Mouse (Mus musculus) hindbrain, postnatal 0 days (tissue): ENCODE results near the gene Mrpl12. TPM values are rescaled to one million over a fixed set of nuclear protein-coding genes. Genes with fewer than 3 reads are reported as not detected.
A peak's percentile ranks its signal among the peaks of the same experiment; 100 is the strongest.
"Not testable (repeated sequence)": the region's sequence is repeated elsewhere in the genome, so short reads cannot be mapped to it uniquely, and the experiment has no call there.

Experiments
- ATAC-seq: fragments of 200-750 bp; cut with Nextera tagmentation; 2 replicates; pipeline ENCODE4 v1.8.0; 2017; ENCODE audit warnings: mild to moderate bottlenecking, moderate TSS enrichment, moderate library complexity
- DNase-seq: peaks from one replicate; pipeline ENCODE4 v3.0.0-alpha.2; 2015; ENCODE audit warnings: low spot score
- H3K27ac ChIP-seq: fragments of 300-500 bp; sonication (generic); 2 replicates; pipeline ENCODE4 v1.5.1; 2014; ENCODE audit warnings: mild to moderate bottlenecking
- H3K27me3 ChIP-seq: fragments of 300-500 bp; sonication (generic); 2 replicates; pipeline ENCODE4 v1.6.1; 2014; ENCODE audit warnings: low read length, mixed read lengths; ENCODE audit not compliant: insufficient read depth
- H3K36me3 ChIP-seq: fragments of 300-500 bp; sonication (generic); 2 replicates; pipeline ENCODE4 v1.6.1; 2014; ENCODE audit warnings: low read length, mixed read lengths; ENCODE audit not compliant: insufficient read depth
- H3K4me1 ChIP-seq: fragments of 300-500 bp; sonication (generic); 2 replicates; pipeline ENCODE4 v1.6.1; 2014; ENCODE audit warnings: antibody characterized with exemption, low read length, mixed read lengths; ENCODE audit not compliant: insufficient read depth
- H3K4me2 ChIP-seq: fragments of 300-500 bp; sonication (generic); 2 replicates; pipeline ENCODE4 v1.6.1; 2014; ENCODE audit warnings: low read depth, mild to moderate bottlenecking, low read length, moderate library complexity, mixed read lengths
- H3K4me3 ChIP-seq: fragments of 300-500 bp; sonication (generic); 2 replicates; pipeline ENCODE4 v1.5.1; 2014; ENCODE audit warnings: low read length
- H3K9ac ChIP-seq: fragments of 300-500 bp; sonication (generic); replicated peaks from 2 replicates; pipeline ENCODE4 v1.6.1; 2014; ENCODE audit warnings: mild to moderate bottlenecking, low read length, moderate library complexity, mixed read lengths
- H3K9me3 ChIP-seq: fragments of 300-500 bp; sonication (generic); 2 replicates; pipeline ENCODE4 v1.6.1; 2016; ENCODE audit warnings: low read length, mixed read lengths
- CTCF ChIP-seq: IDR thresholded peaks from 2 replicates; pipeline ENCODE4 v1.5.1; 2016; ENCODE audit warnings: antibody characterized with exemption, control low read depth, low read depth
- WGBS: fragments of 180-500 bp; shearing (Covaris S2); extraction: QIAGEN DNeasy Blood & Tissue Kit; methylation state at CpG from one replicate; pipeline ENCODE4 v1.1.7; 2014; 5-methylcytosine and 5-hydroxymethylcytosine counted together
- polyA plus RNA-seq: library from polyadenylated mRNA; unstranded; fragments of >200 nt; fragmentation: Nextera tagmentation; extraction: Ambion mirVana; gene quantifications from 2 replicates; pipeline ENCODE4 v1.2.1, GENCODE M21; 2015
- total RNA-seq: library from RNA; depleted of rRNA; stranded (reverse); fragments of >200 nt; gene quantifications from 2 replicates; pipeline ENCODE4 v1.2.3, GENCODE M21; 2014

Mrpl12 gene
- total and polyA plus RNA-seq, 2 experiments from 2014 or later, result 52.4 to 155 TPM

DNA sequence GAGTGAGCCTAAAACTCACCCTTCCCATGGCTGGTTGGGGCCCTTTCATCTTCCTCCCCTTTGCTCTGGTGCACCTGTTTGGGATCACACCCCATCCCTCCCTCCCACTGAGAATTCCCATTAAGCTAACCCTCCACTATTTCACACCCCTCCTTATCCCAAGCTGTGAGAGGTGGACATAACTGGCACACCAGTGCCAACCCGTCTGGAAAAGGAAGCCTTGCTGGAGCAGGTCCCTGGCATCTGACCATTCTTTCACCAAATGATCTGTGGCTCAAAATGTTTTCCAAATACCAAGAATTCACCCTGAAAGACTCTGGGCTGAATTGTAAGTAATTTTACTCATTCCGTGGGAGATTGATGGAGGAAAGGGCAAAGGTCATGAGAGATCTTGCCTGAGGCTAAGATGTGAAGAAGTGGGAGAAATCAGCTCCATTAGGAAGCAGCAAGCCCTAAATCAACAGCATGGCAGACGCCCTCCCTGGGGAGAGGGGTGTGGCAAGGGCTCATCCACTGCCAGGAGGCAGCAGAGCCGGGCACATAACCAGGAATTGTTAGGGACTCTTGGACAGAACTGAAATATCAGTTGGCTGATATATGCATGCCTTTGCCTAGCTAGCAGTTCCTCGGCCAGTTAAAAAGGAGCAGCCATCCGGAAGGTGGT lies 28.5 kb downstream of the Mrpl12 start:
- H3K27ac ChIP-seq, result no peak overlapping the region
- no peak overlapping the region for H3K9ac ChIP-seq
- H3K4me2 ChIP-seq, result no peak overlapping the region
- ATAC-seq, result no peak
- no peaks in the 10 kb centered on the region for H3K36me3 ChIP-seq
- no peak for TF ChIP-seq CTCF
- WGBS, result 33% methylated on average over 6 of the region's 6 CpGs
- no peak overlapping the region for H3K4me3 ChIP-seq
- peak; percentile 65 for DNase-seq
- H3K27me3 ChIP-seq, result no peaks in the 10 kb centered on the region
- H3K4me1 ChIP-seq, result no peaks in the 10 kb centered on the region
- H3K9me3 ChIP-seq, result no peaks in the 10 kb centered on the region

DNA sequence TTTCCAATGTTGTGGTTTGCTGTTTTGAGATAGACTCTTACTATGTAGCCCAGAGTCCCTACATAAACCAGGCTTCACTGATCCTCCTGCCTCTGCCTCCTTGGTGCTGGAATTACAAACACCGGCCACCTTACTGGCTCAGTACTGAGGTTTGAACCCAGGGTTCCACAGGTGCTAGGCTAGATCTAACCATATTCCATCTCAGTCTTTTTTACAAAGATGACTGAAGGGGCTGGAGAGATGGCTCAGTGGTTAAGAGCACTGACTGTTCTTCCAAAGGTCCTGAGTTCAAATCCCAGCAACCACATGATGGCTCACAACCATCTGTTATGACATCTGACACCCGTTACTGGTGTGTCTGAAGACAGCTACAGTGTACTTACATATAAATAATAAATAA lies 29.8 kb downstream of the Mrpl12 start:
- not testable (repeated sequence) for H3K4me3 ChIP-seq, H3K36me3 ChIP-seq, H3K9ac ChIP-seq, H3K27me3 ChIP-seq, H3K4me1 ChIP-seq, H3K4me2 ChIP-seq, ATAC-seq, H3K27ac ChIP-seq, DNase-seq, H3K9me3 ChIP-seq
- 93% methylated on average over 2 of the region's 2 CpGs for WGBS

DNA sequence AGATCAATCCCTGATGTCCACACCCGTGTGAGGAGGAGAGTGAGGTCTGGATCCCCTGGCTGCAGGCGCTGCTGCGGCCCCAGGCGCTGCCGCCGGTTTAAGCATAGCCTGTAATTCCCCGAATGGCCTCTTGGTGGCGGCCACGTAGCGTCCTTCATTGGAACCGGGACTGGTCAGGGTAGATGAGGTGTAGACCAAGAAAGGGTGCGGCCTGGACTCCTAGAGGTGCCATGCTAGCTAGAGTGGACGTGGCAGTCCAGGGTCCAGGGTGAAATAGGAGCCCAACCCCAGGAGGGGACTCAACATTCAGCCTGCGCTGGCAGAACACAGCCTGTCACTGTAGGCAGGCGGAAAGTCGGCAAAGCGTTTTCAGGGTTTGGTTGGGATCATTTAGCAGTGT lies 31.2 kb downstream of the Mrpl12 start:
- WGBS, result 17% methylated on average over 17 of the region's 17 CpGs
- H3K27me3 ChIP-seq, result no peaks in the 10 kb centered on the region
- no peak overlapping the region for H3K9ac ChIP-seq

DNA sequence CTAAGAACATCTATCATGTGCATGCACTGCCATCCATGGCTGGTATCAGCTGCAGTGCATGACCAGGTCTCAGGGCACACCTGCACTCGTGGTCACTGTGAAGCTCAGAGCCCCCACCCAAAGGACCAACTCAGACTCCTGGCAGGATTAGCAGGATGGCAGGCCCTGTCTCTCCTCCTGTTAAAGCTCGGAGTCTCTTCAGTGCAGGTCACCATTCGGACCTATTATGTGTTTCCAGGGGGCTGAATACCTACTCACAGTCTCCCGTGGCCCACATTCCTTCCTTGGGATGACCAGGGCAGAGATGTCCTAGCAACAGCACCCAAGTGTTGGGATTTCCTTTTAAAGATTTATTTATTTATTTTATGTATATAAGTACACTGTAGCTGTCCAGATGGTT lies 32.7 kb downstream of the Mrpl12 start:
- H3K9ac ChIP-seq, result no peak overlapping the region
- DNase-seq, result no peak
- no peak overlapping the region for H3K4me3 ChIP-seq
- no peak for TF ChIP-seq CTCF
- ATAC-seq, result no peak
- H3K4me1 ChIP-seq, result no peaks in the 10 kb centered on the region
- no peaks in the 10 kb centered on the region for H3K27me3 ChIP-seq
- no peaks in the 10 kb centered on the region for H3K9me3 ChIP-seq
- no peak overlapping the region for H3K4me2 ChIP-seq
- WGBS, result 72% methylated on average over 4 of the region's 4 CpGs
- no peaks in the 10 kb centered on the region for H3K36me3 ChIP-seq
- H3K27ac ChIP-seq, result no peak overlapping the region

More for the DNA sequence above, 31.2 kb downstream of the Mrpl12 start:
- Histone ChIP-seq H3K4me1 (no peaks in the 10 kb centered on the region), H3K4me3 (no peak overlapping the region), H3K27ac (no peak overlapping the region), H3K4me2 (no peak overlapping the region), H3K9me3 (no peaks in the 10 kb centered on the region), H3K36me3 (no peaks in the 10 kb centered on the region)
- peak; percentile 99 for TF ChIP-seq CTCF
- DNase-seq (peak; percentile 86), ATAC-seq (peak; percentile 73; the same call in 1 of the 2 replicates)

DNA sequence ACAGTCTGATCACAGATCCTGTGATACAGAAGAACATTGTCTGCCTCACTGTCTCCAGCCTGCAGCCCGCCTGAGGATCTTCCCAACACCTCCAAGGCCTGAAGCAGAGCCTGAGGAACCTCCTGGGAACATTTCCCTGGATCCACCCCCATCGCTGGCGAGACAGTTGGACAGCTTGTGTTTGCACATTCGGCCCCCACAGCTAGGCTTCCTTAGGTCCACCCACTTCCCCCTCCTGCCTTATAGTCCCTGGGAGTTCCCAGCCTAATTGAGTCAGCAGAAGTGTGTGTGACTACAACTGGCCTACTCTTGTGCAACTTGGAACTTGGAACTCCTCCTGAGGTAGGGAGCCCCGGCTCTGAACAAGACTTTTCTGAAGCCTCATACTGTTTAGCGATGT lies 33.6 kb downstream of the Mrpl12 start:
- no peak for TF ChIP-seq CTCF
- Histone ChIP-seq H3K36me3 (no peaks in the 10 kb centered on the region), H3K27me3 (no peaks in the 10 kb centered on the region), H3K4me2 (no peak overlapping the region), H3K27ac (no peak overlapping the region), H3K4me1 (no peaks in the 10 kb centered on the region), H3K9ac (no peak overlapping the region), H3K9me3 (no peaks in the 10 kb centered on the region), H3K4me3 (no peak overlapping the region)
- no peak for DNase-seq
- no peak for ATAC-seq
- WGBS, result 51% methylated on average over 6 of the region's 6 CpGs

DNA sequence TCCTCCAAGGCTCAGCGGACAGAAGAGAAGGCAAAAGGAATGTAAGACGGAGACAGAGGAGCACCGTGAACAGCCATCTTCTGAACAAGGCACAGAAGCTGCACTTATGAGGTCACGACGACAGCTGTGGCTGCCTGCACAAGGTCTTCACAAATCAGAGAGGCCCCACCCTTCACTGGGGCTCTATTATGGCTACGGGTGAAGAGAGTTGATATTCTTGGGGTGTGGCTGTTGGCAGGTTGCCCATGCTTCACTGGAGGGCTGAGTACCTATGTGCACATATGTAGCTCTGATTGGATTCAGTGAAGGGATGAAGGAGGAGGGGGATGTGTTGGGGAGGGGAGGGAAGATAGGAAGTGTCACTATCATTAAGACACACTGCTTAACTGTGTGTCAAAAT lies 34.1 kb downstream of the Mrpl12 start:
- no peak overlapping the region for H3K4me2 ChIP-seq
- no peaks in the 10 kb centered on the region for H3K9me3 ChIP-seq
- WGBS, result 70% methylated on average over 6 of the region's 6 CpGs
- no peaks in the 10 kb centered on the region for H3K4me1 ChIP-seq
- no peak for TF ChIP-seq CTCF
- H3K9ac ChIP-seq, result no peak overlapping the region
- DNase-seq (no peak), ATAC-seq (no peak)
- H3K4me3 ChIP-seq, result no peak overlapping the region
- no peaks in the 10 kb centered on the region for H3K36me3 ChIP-seq
- H3K27me3 ChIP-seq, result no peaks in the 10 kb centered on the region
- H3K27ac ChIP-seq, result no peak overlapping the region

DNA sequence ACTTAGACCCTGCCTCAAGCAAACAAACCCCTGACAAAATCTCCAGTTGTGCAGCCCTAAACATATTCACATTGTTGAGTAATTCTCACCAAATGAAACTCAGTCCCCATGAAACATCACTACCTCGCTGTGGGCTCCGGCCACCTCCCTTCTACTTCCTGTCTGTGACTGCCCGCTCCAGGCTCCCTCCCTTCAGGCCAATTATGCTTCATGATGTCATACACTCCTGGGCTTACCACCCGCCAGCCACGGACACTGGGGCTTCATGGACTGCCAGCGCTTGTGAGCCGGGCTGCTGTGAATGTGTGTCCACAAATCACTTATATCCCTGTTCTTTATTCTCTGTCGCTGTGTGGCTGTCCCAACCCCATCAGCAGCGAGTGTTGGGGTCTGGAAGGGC lies 35.3 kb downstream of the Mrpl12 start:
- H3K4me1 ChIP-seq, result no peaks in the 10 kb centered on the region
- DNase-seq (no peak), ATAC-seq (no peak)
- no peak for TF ChIP-seq CTCF
- no peaks in the 10 kb centered on the region for H3K36me3 ChIP-seq
- H3K9ac ChIP-seq, result no peak overlapping the region
- no peaks in the 10 kb centered on the region for H3K27me3 ChIP-seq
- WGBS, result 53% methylated on average over 9 of the region's 9 CpGs
- no peak overlapping the region for H3K4me3 ChIP-seq
- no peak overlapping the region for H3K4me2 ChIP-seq
- H3K9me3 ChIP-seq, result no peaks in the 10 kb centered on the region
- no peak overlapping the region for H3K27ac ChIP-seq
